Mouse (Mus musculus) small intestine, adult 2 months (tissue): ENCODE results near the gene H2-K1.
A peak's percentile ranks its signal among the peaks of the same experiment; 100 is the strongest.

ENCODE experiments used
- CTCF ChIP-seq: fragments of 200-500 bp; IDR thresholded peaks from 2 replicates; pipeline ENCODE4 v1.5.1; 2012; ENCODE audit warnings: low read depth, mild to moderate bottlenecking, control low read depth, inconsistent platforms, low read length, moderate library complexity, mixed read lengths; ENCODE audit not compliant: insufficient replicate concordance, insufficient read length; ENCODE audit errors: extremely low read depth
- POLR2A ChIP-seq: fragments of 200-500 bp; IDR thresholded peaks from 2 replicates; pipeline ENCODE4 v1.6.1; 2012; ENCODE audit warnings: low read depth, mild to moderate bottlenecking, control low read depth, inconsistent platforms, low read length, moderate library complexity

DNA sequence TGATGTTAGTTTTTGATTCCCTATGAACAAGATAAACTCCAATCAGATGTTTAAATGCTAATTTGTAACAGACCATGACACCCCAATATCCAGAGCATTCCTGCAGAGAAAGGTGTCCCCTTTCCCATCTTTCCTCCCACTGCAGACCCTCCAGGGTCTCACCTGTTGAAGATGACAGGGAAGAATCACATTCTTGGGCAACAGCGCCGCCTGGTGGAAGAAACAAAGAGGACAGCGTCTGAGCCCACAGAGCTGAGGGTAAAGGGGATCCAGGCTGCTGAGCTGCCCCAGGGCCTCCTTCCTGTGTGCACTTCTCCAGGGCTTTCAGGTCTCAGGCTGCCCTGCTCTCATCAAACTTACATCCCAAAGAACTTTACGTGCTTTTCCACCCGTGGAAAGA, 3.3 kb upstream of the H2-K1 start:
- TF ChIP-seq CTCF, result peak; percentile 62; the same call in 1 of the 2 replicates
- no peak for TF ChIP-seq POLR2A
